Mouse (Mus musculus) liver, adult (tissue): ENCODE data around the gene Tex44.

ENCODE experiments used
- GATA4 ChIP-seq: IDR thresholded peaks from 2 replicates; pipeline ENCODE4 v1.6.1; 2014; ENCODE audit warnings: mild to moderate bottlenecking, low read length; ENCODE audit not compliant: insufficient replicate concordance

Tex44 gene

DNA sequence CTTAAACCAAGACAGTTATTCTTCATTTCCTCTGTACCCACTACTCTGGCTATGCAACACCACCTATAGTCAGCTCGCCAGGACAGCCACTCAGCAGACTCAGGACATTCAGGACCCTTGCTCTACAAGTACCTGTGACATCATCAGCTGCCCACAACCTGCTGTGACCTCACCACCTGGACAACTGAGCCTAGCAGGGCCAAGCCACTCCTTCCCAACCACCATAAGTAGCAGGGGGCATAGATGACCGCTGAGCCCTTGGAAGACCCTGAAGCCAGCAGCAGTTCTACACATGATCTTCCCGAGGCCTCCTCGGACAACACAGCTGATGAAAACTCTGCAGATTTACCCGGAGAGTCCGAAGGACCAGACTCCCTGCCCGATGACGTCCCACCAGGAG is at the start of gene Tex44, which contains the start of gene Nmur1:
Tex44 (plus strand) TSS at position 202 of the 400 bp plus-strand sequence.
Nmur1 (minus strand) TSS at position 101 of the 400 bp plus-strand sequence.
- no peak for TF ChIP-seq GATA4

DNA sequence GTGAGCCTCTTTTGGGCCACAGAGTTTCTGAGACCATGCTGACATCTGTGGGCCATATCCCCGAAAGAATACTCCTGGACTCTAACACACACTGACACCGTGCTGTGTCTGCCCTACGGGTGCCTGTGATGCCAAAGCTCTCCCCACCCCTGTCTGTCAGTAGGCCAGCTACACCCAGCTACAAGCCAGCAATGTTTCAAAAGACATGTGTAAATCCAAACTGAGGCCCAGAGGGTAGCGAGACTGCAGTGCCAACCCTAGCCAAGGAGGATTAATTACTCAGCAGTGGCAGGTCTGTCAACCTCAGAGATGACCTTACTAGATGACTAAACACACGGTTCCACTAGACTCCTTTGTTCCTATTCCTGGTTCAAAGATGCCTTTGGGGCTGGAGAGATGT is 49.8 kb upstream of the Tex44 start:
- TF ChIP-seq GATA4 = no peak

DNA sequence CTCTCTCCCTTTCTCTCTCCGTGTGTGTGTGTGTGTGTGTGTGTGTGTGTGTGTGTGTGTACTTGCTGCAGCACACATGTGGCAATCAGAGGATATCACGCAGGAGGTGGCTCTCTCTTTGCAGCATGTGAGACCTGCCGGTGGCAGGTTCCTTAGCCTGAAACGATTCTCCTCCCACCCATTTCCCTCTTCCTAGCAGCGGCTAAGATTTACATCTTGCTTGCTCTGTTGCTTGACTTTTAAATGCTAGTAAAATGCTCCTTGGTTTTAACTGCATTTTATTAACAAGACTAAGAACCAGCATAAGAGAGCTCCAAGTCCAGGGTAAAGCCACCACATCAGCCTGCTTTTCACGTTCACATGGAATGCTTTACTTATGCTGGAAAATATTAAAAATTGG is 47.5 kb upstream of the Tex44 start:
- no peak for TF ChIP-seq GATA4

DNA sequence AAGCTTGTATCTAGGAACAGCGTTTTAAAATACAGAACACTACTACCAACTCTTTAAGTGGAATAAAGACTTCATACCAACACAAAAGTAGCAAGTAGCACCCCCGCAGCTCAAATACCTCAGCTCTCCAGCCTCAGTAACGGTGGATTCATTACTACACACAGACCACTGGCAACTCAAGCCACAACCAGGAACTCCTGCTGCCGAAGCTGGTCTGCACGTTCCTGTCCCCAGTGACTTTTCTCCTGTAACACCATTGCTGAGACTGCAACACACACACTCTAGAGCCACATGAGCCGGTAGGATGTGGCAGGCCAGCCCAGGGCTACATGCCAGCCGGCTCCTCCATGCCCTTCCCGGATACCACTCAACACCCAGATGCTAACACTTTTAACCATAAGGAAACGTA is 47.0 kb upstream of the Tex44 start:
- TF ChIP-seq GATA4 = no peak

DNA sequence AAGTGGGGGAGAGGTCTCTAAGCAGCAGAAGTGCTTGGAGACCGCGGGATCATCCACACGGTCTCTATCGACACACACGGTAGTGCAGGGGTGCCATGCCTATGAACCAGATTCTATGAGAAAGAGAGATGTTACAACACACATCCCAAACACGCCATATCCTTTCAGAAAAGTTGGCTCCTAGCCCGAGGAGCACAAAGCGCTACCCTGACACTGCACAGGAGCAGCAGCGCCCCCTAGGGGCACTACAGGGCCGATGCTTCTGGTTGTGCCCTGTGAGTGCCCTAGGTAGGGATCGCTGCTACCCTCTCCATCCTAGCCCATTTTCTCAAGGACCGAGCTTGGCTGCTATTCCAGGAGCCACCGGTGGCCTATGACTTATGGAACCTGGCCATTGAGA is 45.1 kb upstream of the Tex44 start:
- TF ChIP-seq GATA4 = no peak

DNA sequence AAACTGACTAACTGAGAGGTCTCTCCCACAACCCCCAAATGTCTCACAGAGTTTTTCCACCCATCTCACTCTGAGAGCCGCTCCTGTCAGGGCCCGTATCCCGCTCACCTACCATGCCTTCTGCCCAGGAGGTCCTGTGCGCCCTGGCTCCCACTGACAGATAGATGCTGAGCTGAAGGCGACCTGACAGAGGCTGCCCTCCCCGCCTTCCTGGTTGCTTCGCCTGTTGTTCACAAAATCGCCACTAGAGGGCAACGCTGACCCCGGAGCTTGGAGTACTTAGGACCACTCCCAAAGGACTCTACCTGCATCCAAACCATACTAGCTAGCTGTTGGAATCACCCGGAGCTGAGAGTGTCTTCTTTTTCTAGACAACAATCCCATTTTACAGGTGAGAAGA is 36.9 kb upstream of the Tex44 start:
- no peak for TF ChIP-seq GATA4

DNA sequence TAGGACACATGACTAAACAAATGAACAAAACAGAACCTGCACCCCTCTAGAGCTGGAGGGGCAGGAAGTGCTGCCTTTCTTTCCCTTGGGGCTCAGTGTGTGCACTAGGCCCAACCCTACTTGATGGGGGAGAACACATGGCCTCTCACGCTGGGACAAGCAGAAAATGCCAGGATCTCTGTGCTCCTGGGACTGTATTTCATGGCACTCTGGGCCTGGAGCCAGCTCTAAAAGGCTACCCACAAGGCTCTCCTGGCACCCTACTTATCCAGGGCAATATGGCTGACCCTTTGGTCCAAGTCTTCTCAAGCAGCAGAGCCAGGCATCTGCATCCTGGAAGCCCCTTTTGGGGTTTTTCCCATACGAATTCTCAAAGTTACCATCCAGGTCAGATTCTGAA is 34.7 kb upstream of the Tex44 start:
- TF ChIP-seq GATA4 = no peak

DNA sequence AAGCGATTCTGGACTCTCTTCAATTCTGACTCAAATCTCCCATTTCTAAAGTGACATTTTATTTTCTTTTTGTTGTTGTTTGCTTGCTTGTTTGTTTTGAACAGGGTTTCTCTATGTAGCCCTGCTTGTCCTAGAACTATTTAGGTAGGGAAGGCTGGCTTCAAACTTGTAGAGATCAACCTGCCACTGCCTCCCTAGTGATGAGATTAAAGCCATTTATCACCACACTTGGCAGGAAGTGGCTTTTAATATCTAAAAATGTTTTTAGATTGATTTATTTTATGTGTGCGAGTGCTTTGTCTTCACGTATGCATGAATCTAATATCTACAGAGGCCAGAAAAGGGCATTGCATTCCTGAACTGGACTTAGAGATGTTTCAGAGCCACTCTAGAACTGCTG is 32.9 kb upstream of the Tex44 start:
- no peak for TF ChIP-seq GATA4

DNA sequence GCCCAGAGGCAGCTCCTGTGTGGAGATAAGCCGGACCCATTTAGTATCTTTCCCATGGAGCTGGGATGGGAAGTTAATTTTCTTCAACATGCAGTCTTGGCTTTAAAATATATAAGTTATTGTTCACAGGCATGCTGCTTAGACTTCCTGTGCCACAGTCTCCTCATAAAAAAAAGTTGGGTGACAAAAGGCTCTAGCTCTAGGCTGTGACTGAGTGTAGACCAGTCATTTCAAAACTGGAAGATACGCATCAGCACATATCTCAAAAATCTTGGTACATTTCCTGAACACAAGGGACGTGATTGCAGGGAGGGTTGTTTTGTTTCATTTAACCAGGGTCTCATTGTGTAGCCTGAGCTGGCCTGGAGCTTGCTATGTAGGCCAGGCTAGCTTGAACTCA is 31.9 kb upstream of the Tex44 start:
- TF ChIP-seq GATA4 = no peak

DNA sequence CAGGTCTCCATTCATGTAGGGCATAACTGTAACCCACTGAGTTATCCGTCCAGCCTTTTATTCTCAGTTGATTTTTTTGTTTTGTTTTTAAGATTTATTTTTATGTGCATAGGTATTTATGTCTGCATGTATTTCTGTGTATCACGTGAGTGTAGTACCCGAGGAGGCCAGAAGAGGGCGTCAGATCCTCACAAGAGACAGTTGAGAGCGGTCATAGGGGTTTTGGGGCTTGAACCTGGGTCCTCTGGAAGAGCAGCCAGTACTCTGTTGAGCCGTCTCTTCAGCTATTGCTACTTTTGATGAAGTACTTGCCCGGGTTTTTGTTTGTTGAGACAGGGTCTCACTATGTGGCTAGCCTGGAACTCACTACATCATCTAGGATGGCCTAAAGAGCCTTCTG is 30.2 kb upstream of the Tex44 start:
- no peak for TF ChIP-seq GATA4

DNA sequence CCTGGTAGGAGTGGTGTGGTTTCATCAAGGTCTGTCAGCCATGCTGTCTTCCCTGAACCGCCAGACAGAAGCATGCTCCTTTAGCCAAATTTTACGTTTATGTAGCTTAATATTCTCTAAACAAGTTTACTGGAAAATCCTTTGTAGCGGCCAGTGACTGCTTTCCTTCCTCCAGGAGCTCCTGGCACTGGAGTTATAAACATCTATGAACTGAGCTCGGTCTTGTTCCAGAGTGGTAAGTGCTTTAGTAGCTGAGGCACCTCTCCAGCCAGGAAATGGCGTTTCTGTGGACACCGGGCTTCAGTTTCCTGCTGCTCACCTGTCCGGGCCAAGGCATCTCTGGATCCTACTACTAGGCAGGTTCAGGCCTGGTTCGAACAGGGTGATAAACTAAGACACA is 28.5 kb upstream of the Tex44 start:
- TF ChIP-seq GATA4 = no peak

DNA sequence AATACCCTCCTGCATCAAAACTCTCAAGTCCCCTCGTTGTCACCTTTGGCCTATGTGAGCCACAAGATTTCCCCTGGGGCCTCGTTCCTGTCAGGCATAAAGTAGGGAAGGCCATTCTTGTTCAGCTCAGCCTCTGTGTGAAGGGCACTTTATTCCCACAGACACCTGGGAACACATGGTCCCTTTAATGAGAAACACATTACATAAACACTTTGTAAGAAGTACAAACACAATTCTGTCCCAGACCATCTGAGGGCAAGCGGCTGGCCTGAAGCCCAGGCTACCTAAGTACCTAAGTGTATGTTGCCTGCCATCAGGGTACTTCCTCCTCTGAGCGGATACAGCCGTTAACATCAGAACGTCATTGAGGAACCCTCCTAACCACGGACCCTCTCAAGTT is 27.9 kb upstream of the Tex44 start:
- no peak for TF ChIP-seq GATA4

DNA sequence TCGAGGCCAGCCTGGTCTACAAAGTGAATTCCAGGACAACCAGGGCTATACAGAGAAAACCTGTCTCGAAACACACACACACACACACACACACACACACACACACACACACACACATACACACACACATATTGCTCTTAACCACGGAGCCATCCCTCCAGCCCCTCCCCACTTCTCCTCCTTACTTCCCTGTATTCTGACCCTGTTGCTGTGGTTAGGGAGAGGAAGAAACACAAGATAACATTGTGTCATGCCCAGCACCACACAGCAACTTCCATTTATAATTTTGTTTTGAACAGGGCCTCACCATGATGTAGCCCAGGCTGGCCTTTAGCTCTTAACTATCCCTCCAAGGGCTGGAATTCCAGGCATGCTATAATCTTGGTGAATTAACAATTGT is 26.8 kb upstream of the Tex44 start:
- no peak for TF ChIP-seq GATA4

DNA sequence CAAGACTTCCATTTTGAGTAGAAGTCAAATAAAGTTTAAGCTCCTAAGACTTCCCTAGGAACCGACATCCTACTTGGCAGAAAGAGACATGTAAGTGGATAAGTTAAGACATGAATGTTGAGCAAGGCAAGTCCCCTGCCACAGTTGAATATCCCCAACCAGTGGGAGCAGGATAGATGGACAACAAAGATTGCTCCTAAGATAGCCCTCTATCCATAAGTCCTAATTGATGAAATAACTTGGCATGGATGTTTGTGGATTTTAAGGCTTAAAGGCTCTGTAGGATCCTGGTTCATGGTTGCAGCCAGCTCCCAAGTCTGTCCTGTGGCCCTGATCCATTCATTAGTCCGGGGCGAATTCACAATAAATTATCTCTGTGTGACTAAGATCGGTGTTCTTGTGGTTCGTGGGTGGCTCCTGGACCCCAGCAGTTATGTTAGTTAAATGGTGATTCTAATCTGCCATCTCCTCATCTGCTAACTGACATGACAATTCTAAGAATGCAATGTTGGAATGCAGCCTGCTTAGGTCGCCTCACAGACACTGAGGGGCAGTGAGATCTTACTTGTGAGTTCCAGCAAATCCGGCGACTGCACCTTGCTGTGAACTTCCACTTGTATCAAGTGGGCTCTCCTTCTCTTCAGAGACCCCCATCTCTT is 25.9 kb upstream of the Tex44 start:
- TF ChIP-seq GATA4 = no peak

DNA sequence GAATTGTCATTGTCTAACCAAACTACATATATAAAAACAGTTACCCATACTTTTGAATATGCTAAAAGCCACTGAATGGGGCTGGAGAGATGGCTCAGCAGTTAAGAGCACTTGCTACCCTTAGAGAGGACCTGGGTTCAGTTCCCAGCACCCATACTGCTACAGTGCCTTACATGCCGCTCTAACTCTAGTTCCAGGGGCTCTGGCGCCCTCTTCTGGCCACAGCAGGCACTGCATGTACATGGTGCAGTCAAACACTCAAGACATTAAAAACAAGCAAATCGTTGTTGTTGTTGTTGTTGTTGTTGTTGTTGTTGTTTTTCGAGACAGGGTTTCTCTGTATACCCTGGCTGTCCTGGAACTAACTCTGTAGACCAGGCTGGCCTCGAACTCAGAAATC is 21.3 kb upstream of the Tex44 start:
- TF ChIP-seq GATA4 = no peak

DNA sequence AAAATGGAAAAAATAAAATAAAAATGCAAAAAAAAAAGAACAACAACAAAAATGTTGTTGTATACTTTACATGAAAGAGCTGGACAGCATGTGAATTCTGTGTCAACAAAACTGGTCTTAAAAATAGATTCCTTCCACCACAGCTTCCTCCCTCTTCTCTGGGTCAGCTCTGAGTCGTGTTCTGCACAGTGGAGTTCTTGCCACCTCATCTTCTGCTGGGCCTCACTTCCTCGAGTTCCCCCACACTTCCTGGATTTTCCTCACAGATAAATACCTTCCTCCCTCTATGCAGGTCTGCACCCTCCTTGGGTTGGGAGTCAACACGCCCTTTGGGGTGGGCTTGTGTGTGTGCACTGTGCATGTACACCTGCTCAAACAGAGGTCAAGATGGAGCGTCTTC is 19.8 kb upstream of the Tex44 start:
- no peak for TF ChIP-seq GATA4

DNA sequence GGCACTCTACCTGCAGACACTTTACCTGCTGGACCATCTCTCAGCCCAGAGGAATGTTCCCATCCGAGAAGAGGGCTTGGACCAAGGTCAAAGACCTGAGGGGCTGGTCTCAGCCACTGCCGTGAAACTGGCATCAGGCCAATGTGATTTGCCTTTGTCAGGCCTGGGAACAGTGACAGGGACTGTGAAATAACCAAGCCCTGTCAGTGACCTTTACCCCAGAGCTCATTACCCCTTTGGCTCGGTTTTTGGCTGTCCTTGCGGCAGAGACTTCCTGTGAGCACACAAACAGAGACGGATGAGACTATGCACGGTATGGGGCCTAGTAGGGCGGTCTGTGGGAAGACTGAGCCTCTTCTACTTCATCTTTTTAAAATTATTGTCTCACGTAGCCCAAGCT is 19.2 kb upstream of the Tex44 start:
- no peak for TF ChIP-seq GATA4

DNA sequence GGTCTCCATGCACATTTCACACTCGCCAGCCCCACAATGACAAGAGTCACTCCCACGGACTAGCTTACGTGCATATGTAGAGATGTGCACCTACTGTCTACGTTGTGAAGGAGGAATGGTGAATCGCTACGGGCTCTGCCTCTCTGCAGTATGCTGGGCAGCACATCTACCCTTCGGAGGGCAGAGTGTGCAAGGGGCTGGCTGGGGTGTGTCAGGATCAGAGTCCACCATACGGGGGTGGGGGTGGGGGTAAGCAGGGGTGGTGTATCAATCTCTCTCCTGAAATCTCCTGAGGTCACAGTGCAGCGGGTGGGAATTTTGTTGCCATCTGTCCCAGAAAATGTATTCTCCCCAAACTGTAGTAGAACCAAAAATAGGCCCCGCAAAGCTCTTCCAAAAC is 17.6 kb upstream of the Tex44 start:
- TF ChIP-seq GATA4 = no peak

DNA sequence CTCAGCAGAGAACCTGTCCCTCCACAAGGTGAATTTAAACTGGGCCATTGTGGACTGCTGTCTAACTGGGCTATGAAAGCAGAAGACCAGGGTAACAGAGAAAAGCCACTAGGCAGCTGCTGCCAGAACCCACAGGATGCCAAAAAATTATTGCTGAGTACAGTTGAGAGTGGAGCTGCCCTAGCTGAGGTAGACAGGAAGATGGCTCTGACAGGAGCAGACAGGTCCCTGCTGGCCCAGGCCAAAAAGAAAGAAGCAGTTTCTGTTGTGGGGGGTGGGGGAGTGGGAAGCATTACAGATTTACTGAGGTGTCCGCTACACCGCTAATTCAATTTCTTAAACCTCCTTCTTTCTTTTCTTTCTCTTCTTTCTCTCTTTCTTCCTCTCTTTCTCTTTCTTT is 16.7 kb upstream of the Tex44 start:
- TF ChIP-seq GATA4 = no peak
